Mouse (Mus musculus) forebrain, embryonic 16.5 days (tissue): Measurements from ENCODE around the gene Tbc1d5. TPM values are rescaled to one million over a fixed set of nuclear protein-coding genes. Genes with fewer than 3 reads are reported as not detected.
A peak's percentile ranks its signal among the peaks of the same experiment; 100 is the strongest.

Experiments used
- ATAC-seq: fragments of 200-750 bp; cut with Nextera tagmentation; 2 replicates; pipeline ENCODE4 v1.8.0; 2017; ENCODE audit warnings: mild to moderate bottlenecking, moderate library complexity
- H3K27ac ChIP-seq: fragments of 300-500 bp; sonication (generic); 2 replicates; pipeline ENCODE4 v1.5.1; 2014; ENCODE audit warnings: low read length, control low read depth
- H3K27me3 ChIP-seq: fragments of 300-500 bp; sonication (generic); replicated peaks from 2 replicates; pipeline ENCODE4 v1.6.1; 2014; ENCODE audit warnings: low read length; ENCODE audit not compliant: control insufficient read depth, insufficient read depth
- H3K36me3 ChIP-seq: fragments of 300-500 bp; sonication (generic); 2 replicates; pipeline ENCODE4 v1.6.1; 2014; ENCODE audit not compliant: control insufficient read depth, insufficient read depth
- H3K4me1 ChIP-seq: fragments of 300-500 bp; sonication (generic); replicated peaks from 2 replicates; pipeline ENCODE4 v1.6.1; 2014; ENCODE audit warnings: low read length; ENCODE audit not compliant: control insufficient read depth, insufficient read depth
- H3K4me2 ChIP-seq: fragments of 300-500 bp; sonication (generic); 2 replicates; pipeline ENCODE4 v1.6.1; 2014; ENCODE audit warnings: mild to moderate bottlenecking, low read length, control low read depth
- H3K4me3 ChIP-seq: fragments of 300-500 bp; sonication (generic); replicated peaks from 2 replicates; pipeline ENCODE4 v1.5.1; 2014; ENCODE audit warnings: mild to moderate bottlenecking, low read length, control low read depth
- H3K9ac ChIP-seq: fragments of 300-500 bp; sonication (generic); replicated peaks from 2 replicates; pipeline ENCODE4 v1.6.1; 2014; ENCODE audit warnings: low read depth, low read length, control low read depth
- H3K9me3 ChIP-seq: fragments of 300-500 bp; sonication (generic); 2 replicates; pipeline ENCODE4 v1.6.1; 2016; ENCODE audit warnings: low read length; ENCODE audit not compliant: control insufficient read depth
- WGBS: fragments of 180-500 bp; shearing (Covaris S2); extraction: QIAGEN DNeasy Blood & Tissue Kit; methylation state at CpG from one replicate; pipeline ENCODE4 v1.1.7; 2014; 5-methylcytosine and 5-hydroxymethylcytosine counted together
- polyA plus RNA-seq: library from polyadenylated mRNA; unstranded; fragments of >200 nt; fragmentation: Nextera tagmentation; extraction: Ambion mirVana; gene quantifications from 2 replicates; pipeline ENCODE4 v1.2.1, GENCODE M21; 2015

Tbc1d5 gene
- polyA plus RNA-seq, 1 experiment from 2014 or later = 8.1 TPM

DNA sequence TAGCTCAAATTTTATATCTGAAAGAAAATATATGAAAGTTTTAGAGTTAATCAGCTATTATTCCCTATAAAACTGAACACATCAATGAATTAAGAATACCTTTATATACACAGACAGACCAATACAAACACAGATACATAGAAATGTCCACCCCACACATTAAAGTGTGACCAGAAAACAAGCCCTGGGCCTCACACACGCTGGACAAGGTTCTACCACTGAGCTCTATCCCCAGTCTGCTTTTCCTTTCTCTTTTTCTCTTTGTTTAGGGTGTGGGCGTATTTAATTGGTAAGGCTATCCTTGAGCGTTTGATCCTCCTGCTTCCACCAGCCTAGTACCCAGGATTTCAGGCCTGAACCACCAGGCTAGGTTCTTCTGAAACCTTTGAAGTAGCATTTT, 28.2 kb downstream of the Tbc1d5 start:
- WGBS = 19% methylated on average over 3 of the region's 3 CpGs
- no peak overlapping the region for H3K9ac ChIP-seq

DNA sequence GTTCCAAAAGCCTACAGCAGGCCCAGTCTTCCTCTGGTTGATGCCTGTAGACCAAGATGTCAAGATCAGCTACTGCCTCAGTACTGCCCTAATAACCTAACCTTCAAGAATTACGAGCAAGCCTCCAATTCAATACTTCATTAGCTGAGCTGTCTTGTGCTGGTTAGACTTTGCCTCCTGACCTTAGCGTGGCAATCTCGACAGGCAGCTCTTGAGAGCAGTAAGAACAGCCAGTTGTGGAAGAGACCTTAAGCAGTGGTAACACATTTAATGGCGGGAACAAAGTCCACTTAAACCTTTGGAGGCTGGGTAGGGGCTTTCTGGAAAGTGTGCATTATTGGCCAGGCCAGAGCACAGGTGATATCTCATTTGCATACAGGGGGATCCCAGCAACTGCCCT, 34.2 kb downstream of the Tbc1d5 start:
- ATAC-seq = no peak
- H3K27ac ChIP-seq = no peak overlapping the region
- H3K36me3 ChIP-seq = no peaks in the 10 kb centered on the region

More for the DNA sequence above, 28.2 kb downstream of the Tbc1d5 start:
- H3K36me3 ChIP-seq = no peaks in the 10 kb centered on the region
- no peak for ATAC-seq
- H3K27me3 ChIP-seq = no peaks in the 10 kb centered on the region
- no peaks in the 10 kb centered on the region for H3K4me1 ChIP-seq
- H3K27ac ChIP-seq = no peak overlapping the region
- no peaks in the 10 kb centered on the region for H3K9me3 ChIP-seq
- H3K4me2 ChIP-seq = no peak overlapping the region
- no peak overlapping the region for H3K4me3 ChIP-seq

DNA sequence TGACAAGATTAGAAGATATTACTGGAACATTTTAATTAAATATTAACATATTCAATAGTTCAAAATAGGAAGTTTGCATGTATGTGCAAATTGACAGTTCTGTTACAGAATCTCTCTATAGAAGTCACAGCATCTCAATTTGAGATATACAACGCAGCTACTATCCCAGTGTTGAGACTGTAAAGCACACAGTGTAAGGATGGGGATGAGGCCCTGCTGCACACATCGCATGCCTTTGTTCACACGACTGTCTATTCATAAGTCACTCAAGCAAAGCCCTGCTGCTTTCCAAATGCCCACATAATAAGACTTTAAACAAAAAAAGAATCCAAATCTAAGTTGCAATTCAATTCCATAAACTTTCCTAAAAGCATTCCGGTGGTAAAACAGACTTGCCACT, 37.1 kb downstream of the Tbc1d5 start:
- Histone ChIP-seq H3K4me3 (no peak overlapping the region), H3K27ac (no peak overlapping the region), H3K36me3 (no peaks in the 10 kb centered on the region), H3K27me3 (no peaks in the 10 kb centered on the region), H3K4me2 (no peak overlapping the region), H3K9me3 (no peaks in the 10 kb centered on the region), H3K9ac (no peak overlapping the region), H3K4me1 (no peaks in the 10 kb centered on the region)
- ATAC-seq = no peak
- WGBS = 57% methylated on average over 4 of the region's 4 CpGs

More for the DNA sequence above, 34.2 kb downstream of the Tbc1d5 start:
- 93% methylated on average over 4 of the region's 4 CpGs for WGBS
- H3K4me2 ChIP-seq = no peak overlapping the region
- no peaks in the 10 kb centered on the region for H3K4me1 ChIP-seq
- no peaks in the 10 kb centered on the region for H3K27me3 ChIP-seq
- H3K9ac ChIP-seq = no peak overlapping the region
- H3K4me3 ChIP-seq = no peak overlapping the region
- H3K9me3 ChIP-seq = no peaks in the 10 kb centered on the region

DNA sequence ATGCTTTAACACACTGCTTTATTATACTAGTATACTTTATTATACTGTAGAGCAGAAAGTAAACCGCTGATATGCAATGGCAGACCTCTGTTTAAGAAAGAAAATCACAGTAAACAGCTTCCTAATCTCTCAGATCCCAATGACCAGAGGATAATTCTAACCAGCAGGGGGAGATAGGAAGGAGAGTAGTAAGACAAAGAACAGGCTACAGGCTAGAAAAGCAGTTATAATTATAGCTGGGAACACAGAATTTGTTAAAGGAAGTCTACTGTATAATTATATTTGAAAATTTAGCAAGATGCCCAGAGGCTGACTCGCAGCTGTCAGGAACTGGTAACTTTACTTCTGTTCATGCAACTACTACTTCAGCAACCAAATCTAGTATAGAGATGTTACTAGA, 68.0 kb downstream of the Tbc1d5 start:
- H3K27ac ChIP-seq = no peak overlapping the region
- ATAC-seq = peak; percentile 67
- H3K9me3 ChIP-seq = no peaks in the 10 kb centered on the region
- no peak overlapping the region for H3K4me3 ChIP-seq
- 56% methylated on average over 2 of the region's 2 CpGs for WGBS
- no peaks in the 10 kb centered on the region for H3K4me1 ChIP-seq
- no peaks in the 10 kb centered on the region for H3K27me3 ChIP-seq
- no peaks in the 10 kb centered on the region for H3K36me3 ChIP-seq
- no peak overlapping the region for H3K4me2 ChIP-seq
- H3K9ac ChIP-seq = no peak overlapping the region

DNA sequence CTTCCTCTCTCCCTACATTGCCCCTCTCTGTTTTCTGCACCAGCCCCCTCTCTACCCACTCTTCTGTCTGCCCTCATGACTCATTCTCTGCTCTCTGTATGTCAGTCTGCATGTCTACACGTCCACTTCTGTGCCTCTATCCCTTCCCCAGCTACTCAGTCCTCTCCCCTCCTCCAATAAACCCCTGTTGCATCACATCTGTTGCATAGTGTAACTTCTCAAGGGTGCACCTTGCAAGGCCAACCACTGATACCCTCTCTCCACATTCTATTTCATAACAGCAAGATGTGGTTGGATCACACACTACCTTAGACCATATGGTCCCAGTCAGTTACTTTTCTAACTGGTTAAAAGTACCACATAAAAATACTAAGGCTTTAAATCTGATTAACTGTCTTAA, 74.9 kb downstream of the Tbc1d5 start:
- Histone ChIP-seq H3K9ac (no peak overlapping the region), H3K4me3 (no peak overlapping the region), H3K4me1 (no peaks in the 10 kb centered on the region), H3K4me2 (no peak overlapping the region), H3K27ac (no peak overlapping the region), H3K9me3 (0 out of 2 replicates have a peak, but pooled peaks cover 4% of the 10 kb centered on the region), H3K27me3 (no peaks in the 10 kb centered on the region), H3K36me3 (no peaks in the 10 kb centered on the region)
- 81% methylated on average over 1 of the region's 1 CpGs for WGBS
- ATAC-seq = no peak

DNA sequence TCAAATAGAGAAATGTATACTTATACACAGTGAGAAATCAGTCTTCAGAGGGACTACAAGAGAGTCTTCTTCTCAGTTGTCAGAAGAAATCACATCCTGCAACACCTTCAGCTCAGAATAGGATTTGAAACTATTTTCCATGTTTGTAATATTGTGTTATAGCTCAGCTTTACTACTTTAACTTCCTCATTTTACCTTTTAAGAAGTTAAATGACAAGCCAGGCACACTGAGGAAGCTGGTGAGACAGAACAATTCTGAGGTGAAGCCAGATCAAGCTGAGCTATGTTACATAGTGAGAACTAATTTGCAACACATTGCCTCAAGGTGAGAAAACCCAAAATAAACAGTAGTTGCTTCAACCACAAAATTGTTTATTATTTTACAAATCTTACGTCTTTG, 135.3 kb downstream of the Tbc1d5 start:
- Histone ChIP-seq H3K4me3 (no peak overlapping the region), H3K9me3 (no peaks in the 10 kb centered on the region), H3K4me1 (no peaks in the 10 kb centered on the region), H3K27ac (no peak overlapping the region), H3K4me2 (no peak overlapping the region), H3K36me3 (no peaks in the 10 kb centered on the region), H3K9ac (no peak overlapping the region), H3K27me3 (no peaks in the 10 kb centered on the region)
- no peak for ATAC-seq
- 82% methylated on average over 1 of the region's 1 CpGs for WGBS

DNA sequence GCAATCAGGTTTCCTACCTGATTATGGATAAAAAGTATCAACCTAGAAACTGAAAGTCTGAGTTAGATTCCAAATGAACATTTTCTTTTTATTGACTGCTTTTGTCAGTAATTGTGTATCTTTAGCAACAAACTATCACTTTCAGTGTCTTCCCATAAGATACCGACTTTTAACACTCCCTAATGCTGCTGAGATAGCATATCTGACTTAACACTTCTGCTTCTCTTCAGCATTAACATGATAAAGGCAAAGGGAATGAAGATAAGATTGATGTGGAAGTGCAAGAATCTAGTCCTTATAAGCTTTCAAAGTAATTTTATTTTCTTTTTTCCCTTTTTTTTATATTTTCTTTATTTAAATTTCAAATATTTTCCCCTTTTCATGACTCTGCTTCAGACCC, 138.3 kb downstream of the Tbc1d5 start:
- H3K36me3 ChIP-seq = no peaks in the 10 kb centered on the region
- H3K4me3 ChIP-seq = no peak overlapping the region
- no peak for ATAC-seq
- H3K27me3 ChIP-seq = no peaks in the 10 kb centered on the region
- 86% methylated on average over 1 of the region's 1 CpGs for WGBS
- no peak overlapping the region for H3K9ac ChIP-seq
- H3K9me3 ChIP-seq = no peaks in the 10 kb centered on the region
- H3K4me2 ChIP-seq = no peak overlapping the region
- no peaks in the 10 kb centered on the region for H3K4me1 ChIP-seq
- H3K27ac ChIP-seq = no peak overlapping the region

DNA sequence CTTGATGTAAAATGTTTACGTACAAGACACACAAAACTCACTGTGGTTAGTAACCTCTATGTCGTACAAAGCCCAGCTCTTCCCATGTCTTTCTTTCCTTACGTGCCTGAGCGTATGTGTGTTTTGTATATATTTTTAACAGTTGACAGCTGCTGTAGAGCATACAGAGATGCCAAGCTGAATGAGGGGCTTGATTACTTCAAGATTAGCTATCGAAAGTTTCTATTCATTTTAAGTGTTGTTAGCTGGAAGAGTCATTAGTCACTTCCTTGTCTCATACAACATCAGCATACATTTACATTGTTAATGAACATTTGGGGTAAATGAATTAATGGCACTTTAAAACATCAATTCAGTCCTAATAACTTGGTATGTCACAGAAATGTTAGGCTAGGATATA, 155.9 kb downstream of the Tbc1d5 start:
- 47% methylated on average over 5 of the region's 5 CpGs for WGBS
- peaks cover 2% of the 10 kb centered on the region; the same call in 1 of the 2 replicates for H3K4me1 ChIP-seq
- peak; percentile 59 for ATAC-seq
- no peak overlapping the region for H3K4me3 ChIP-seq
- no peak overlapping the region for H3K9ac ChIP-seq
- no peaks in the 10 kb centered on the region for H3K9me3 ChIP-seq
- H3K27me3 ChIP-seq = no peaks in the 10 kb centered on the region
- H3K27ac ChIP-seq = no peak overlapping the region
- no peaks in the 10 kb centered on the region for H3K36me3 ChIP-seq
- H3K4me2 ChIP-seq = no peak overlapping the region

DNA sequence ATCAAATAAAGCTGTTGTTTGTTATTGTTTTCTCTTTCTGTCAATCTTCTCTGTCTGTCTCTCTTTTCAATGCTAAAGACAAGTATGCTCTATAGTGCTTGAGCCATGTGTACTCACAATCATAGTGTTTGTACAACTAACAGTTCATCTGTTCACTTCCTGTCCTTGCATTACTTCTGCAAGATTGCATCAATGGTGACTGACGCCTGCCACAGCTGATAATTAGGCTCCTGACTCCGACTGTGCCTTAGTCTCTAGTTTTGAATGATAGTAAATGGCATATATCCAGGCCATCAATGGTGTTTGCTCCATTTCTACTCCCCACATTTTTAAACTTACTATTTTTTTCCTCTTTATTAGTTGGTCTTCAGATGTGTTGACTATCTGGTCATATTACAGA, 162.8 kb downstream of the Tbc1d5 start:
- no peak for ATAC-seq
- Histone ChIP-seq H3K4me3 (no peak overlapping the region), H3K36me3 (no peaks in the 10 kb centered on the region), H3K27ac (no peak overlapping the region), H3K9ac (no peak overlapping the region), H3K9me3 (no peaks in the 10 kb centered on the region), H3K4me2 (no peak overlapping the region), H3K27me3 (no peaks in the 10 kb centered on the region), H3K4me1 (no peaks in the 10 kb centered on the region)
- 37% methylated on average over 2 of the region's 2 CpGs for WGBS

DNA sequence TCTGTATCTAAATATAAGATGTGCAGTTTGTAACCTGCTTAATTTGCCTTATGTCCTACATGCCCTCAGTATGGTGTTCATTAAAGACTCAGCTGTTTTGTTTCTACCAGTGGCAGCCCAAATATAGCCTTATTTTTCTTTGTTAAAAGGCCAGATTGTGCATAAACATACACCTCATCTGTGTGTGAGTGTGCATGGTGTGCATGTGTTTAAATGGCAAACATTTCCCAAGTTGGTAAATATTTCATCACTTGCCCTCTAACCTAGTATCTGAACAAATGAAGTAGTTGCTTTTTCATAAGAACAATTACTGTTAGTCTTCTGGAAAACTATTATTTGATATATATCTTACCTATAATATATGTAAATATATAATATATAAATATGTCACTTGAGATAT, 165.2 kb downstream of the Tbc1d5 start:
- ATAC-seq = no peak
- Histone ChIP-seq H3K4me1 (no peaks in the 10 kb centered on the region), H3K27ac (no peak overlapping the region), H3K9ac (no peak overlapping the region), H3K9me3 (no peaks in the 10 kb centered on the region), H3K4me2 (no peak overlapping the region), H3K36me3 (no peaks in the 10 kb centered on the region), H3K27me3 (no peaks in the 10 kb centered on the region), H3K4me3 (no peak overlapping the region)
